Mouse (Mus musculus) forebrain, embryonic 10.5 days (tissue): Measurements from ENCODE around the gene Ccdc50. TPM values are rescaled to one million over a fixed set of nuclear protein-coding genes. Genes with fewer than 3 reads are reported as not detected.

Experiments used
- DNase-seq: peaks from one replicate; pipeline ENCODE4 v3.0.0-alpha.2; 2017; ENCODE audit warnings: low spot score; ENCODE audit errors: extremely low spot score
- H3K27ac ChIP-seq: fragments of 300-500 bp; sonication (generic); 2 replicates; pipeline ENCODE4 v1.5.1; 2016; ENCODE audit warnings: mild to moderate bottlenecking
- H3K27me3 ChIP-seq: fragments of 300-500 bp; sonication (generic); 2 replicates; pipeline ENCODE4 v1.6.1; 2016; ENCODE audit warnings: mild to moderate bottlenecking; ENCODE audit not compliant: poor library complexity, severe bottlenecking
- H3K36me3 ChIP-seq: fragments of 300-500 bp; sonication (generic); replicated peaks from 2 replicates; pipeline ENCODE4 v1.6.1; 2016; ENCODE audit warnings: mild to moderate bottlenecking, moderate library complexity
- H3K4me1 ChIP-seq: fragments of 300-500 bp; sonication (generic); 2 replicates; pipeline ENCODE4 v1.6.1; 2016
- H3K4me3 ChIP-seq: fragments of 300-500 bp; sonication (generic); 2 replicates; pipeline ENCODE4 v1.5.1; 2016; ENCODE audit warnings: mild to moderate bottlenecking, moderate library complexity
- H3K9me3 ChIP-seq: fragments of 300-500 bp; sonication (generic); 2 replicates; pipeline ENCODE4 v1.6.1; 2016; ENCODE audit warnings: mild to moderate bottlenecking, moderate library complexity
- WGBS: fragments of 180-500 bp; shearing (Covaris S2); methylation state at CpG from one replicate; pipeline ENCODE4 v1.1.7; 2016; 5-methylcytosine and 5-hydroxymethylcytosine counted together
- polyA plus RNA-seq: library from polyadenylated mRNA; unstranded; fragments of >200 nt; fragmentation: Nextera tagmentation; extraction: Ambion mirVana; gene quantifications from 2 replicates; pipeline ENCODE4 v1.2.1, GENCODE M21; 2016

The Ccdc50 gene
- 55.0 and 58.5 TPM in 2 replicates for polyA plus RNA-seq

GRCm38 (mm10) chr16:27388761-27389451 is at the start of gene Ccdc50:
Gene Ccdc50 (plus strand): TSS chr16:27388869.
- DNase-seq: peak; percentile 84
- Histone ChIP-seq H3K36me3 (no peaks in the 10 kb centered on the region), H3K4me3 (peak within 1 kb of the TSS; percentile 89), H3K9me3 (no peaks in the 10 kb centered on the region), H3K27ac (peak within 1 kb of the TSS; percentile 98), H3K4me1 (peaks cover 30% of the 10 kb centered on the region), H3K27me3 (no peaks in the 10 kb centered on the region)
- WGBS: under 1% methylated on average over 69 of the region's 69 CpGs

GRCm38 (mm10) chr16:27347521-27347920 is 41.1 kb upstream of the Ccdc50 start:
- Histone ChIP-seq H3K36me3 (no peaks in the 10 kb centered on the region), H3K27ac (no peak overlapping the region), H3K27me3 (no peaks in the 10 kb centered on the region), H3K9me3 (no peaks in the 10 kb centered on the region), H3K4me1 (no peaks in the 10 kb centered on the region), H3K4me3 (no peak overlapping the region)
- DNase-seq: no peak
- 88% methylated on average over 3 of the region's 3 CpGs for WGBS

- no peak for DNase-seq
- H3K4me3 ChIP-seq: no peak overlapping the region
- H3K9me3 ChIP-seq: no peaks in the 10 kb centered on the region
- H3K27ac ChIP-seq: no peak overlapping the region
- no peaks in the 10 kb centered on the region for H3K4me1 ChIP-seq
- WGBS: 80% methylated on average over 1 of the region's 1 CpGs
- H3K36me3 ChIP-seq: no peaks in the 10 kb centered on the region
- H3K27me3 ChIP-seq: no peaks in the 10 kb centered on the region
Measured at GRCm38 (mm10) chr16:27348359-27348758, 40.3 kb upstream of the Ccdc50 start.

GRCm38 (mm10) chr16:27349235-27349634 is 39.4 kb upstream of the Ccdc50 start:
- Histone ChIP-seq H3K36me3 (no peaks in the 10 kb centered on the region), H3K9me3 (no peaks in the 10 kb centered on the region), H3K27ac (no peak overlapping the region), H3K4me1 (no peaks in the 10 kb centered on the region), H3K4me3 (no peak overlapping the region), H3K27me3 (no peaks in the 10 kb centered on the region)
- WGBS: 92% methylated on average over 2 of the region's 2 CpGs
- DNase-seq: no peak

GRCm38 (mm10) chr16:27349878-27350532 is 38.7 kb upstream of the Ccdc50 start:
- no peak overlapping the region for H3K27ac ChIP-seq
- H3K27me3 ChIP-seq: no peaks in the 10 kb centered on the region
- H3K4me1 ChIP-seq: no peaks in the 10 kb centered on the region
- no peaks in the 10 kb centered on the region for H3K36me3 ChIP-seq
- no peak for DNase-seq
- no peak overlapping the region for H3K4me3 ChIP-seq
- 92% methylated on average over 7 of the region's 7 CpGs for WGBS
- H3K9me3 ChIP-seq: no peaks in the 10 kb centered on the region

- H3K9me3 ChIP-seq: no peaks in the 10 kb centered on the region
- no peak overlapping the region for H3K4me3 ChIP-seq
- H3K4me1 ChIP-seq: no peaks in the 10 kb centered on the region
- no peak overlapping the region for H3K27ac ChIP-seq
- 81% methylated on average over 2 of the region's 2 CpGs for WGBS
- H3K27me3 ChIP-seq: no peaks in the 10 kb centered on the region
- no peaks in the 10 kb centered on the region for H3K36me3 ChIP-seq
- no peak for DNase-seq
Measured at GRCm38 (mm10) chr16:27354464-27354863, 34.2 kb upstream of the Ccdc50 start.

GRCm38 (mm10) chr16:27360059-27360458 is 28.6 kb upstream of the Ccdc50 start:
- no peak for DNase-seq
- WGBS: 96% methylated on average over 1 of the region's 1 CpGs
- Histone ChIP-seq H3K36me3 (no peaks in the 10 kb centered on the region), H3K9me3 (no peaks in the 10 kb centered on the region), H3K4me3 (no peak overlapping the region), H3K27me3 (no peaks in the 10 kb centered on the region), H3K27ac (no peak overlapping the region), H3K4me1 (no peaks in the 10 kb centered on the region)

- DNase-seq: no peak
- Histone ChIP-seq H3K9me3 (no peaks in the 10 kb centered on the region), H3K4me3 (no peak within 1 kb of the TSS), H3K36me3 (no peaks in the 10 kb centered on the region), H3K27me3 (no peaks in the 10 kb centered on the region), H3K27ac (no peak within 1 kb of the TSS), H3K4me1 (no peaks in the 10 kb centered on the region)
- WGBS: 89% methylated on average over 8 of the region's 8 CpGs
Measured at GRCm38 (mm10) chr16:27370191-27370590, 18.5 kb upstream of the Ccdc50 start, which contains the start of gene Uts2b. Gene Uts2b (minus strand): TSS chr16:27370239.

GRCm38 (mm10) chr16:27370700-27371099 is 18.0 kb upstream of the Ccdc50 start:
- Histone ChIP-seq H3K4me1 (no peaks in the 10 kb centered on the region), H3K36me3 (no peaks in the 10 kb centered on the region), H3K4me3 (no peak overlapping the region), H3K27ac (no peak overlapping the region), H3K9me3 (no peaks in the 10 kb centered on the region), H3K27me3 (no peaks in the 10 kb centered on the region)
- no peak for DNase-seq
- 93% methylated on average over 2 of the region's 2 CpGs for WGBS

- Histone ChIP-seq H3K27me3 (no peaks in the 10 kb centered on the region), H3K9me3 (no peaks in the 10 kb centered on the region), H3K36me3 (no peaks in the 10 kb centered on the region), H3K4me3 (no peak overlapping the region), H3K4me1 (no peaks in the 10 kb centered on the region), H3K27ac (no peak overlapping the region)
- no peak for DNase-seq
- WGBS: 75% methylated on average over 3 of the region's 3 CpGs
Measured at GRCm38 (mm10) chr16:27374139-27374538, 14.5 kb upstream of the Ccdc50 start.

- Histone ChIP-seq H3K36me3 (no peaks in the 10 kb centered on the region), H3K4me1 (no peaks in the 10 kb centered on the region), H3K9me3 (no peaks in the 10 kb centered on the region), H3K27me3 (no peaks in the 10 kb centered on the region), H3K4me3 (no peak overlapping the region), H3K27ac (no peak overlapping the region)
- DNase-seq: no peak
- WGBS: 94% methylated on average over 2 of the region's 2 CpGs
Measured at GRCm38 (mm10) chr16:27375318-27375717, 13.4 kb upstream of the Ccdc50 start.

GRCm38 (mm10) chr16:27376556-27376955 is 12.1 kb upstream of the Ccdc50 start:
- H3K9me3 ChIP-seq: no peaks in the 10 kb centered on the region
- no peaks in the 10 kb centered on the region for H3K4me1 ChIP-seq
- no peaks in the 10 kb centered on the region for H3K27me3 ChIP-seq
- H3K36me3 ChIP-seq: no peaks in the 10 kb centered on the region
- no peak for DNase-seq
- no peak overlapping the region for H3K27ac ChIP-seq
- no peak overlapping the region for H3K4me3 ChIP-seq

- no peak overlapping the region for H3K4me3 ChIP-seq
- H3K9me3 ChIP-seq: no peaks in the 10 kb centered on the region
- H3K4me1 ChIP-seq: no peaks in the 10 kb centered on the region
- H3K27me3 ChIP-seq: no peaks in the 10 kb centered on the region
- DNase-seq: no peak
- H3K27ac ChIP-seq: no peak overlapping the region
- no peaks in the 10 kb centered on the region for H3K36me3 ChIP-seq
- WGBS: 84% methylated on average over 4 of the region's 4 CpGs
Measured at GRCm38 (mm10) chr16:27382217-27382616, 6.5 kb upstream of the Ccdc50 start.
